Mouse (Mus musculus): ENCODE measurements around the gene Tagap. TPM values are rescaled to one million over a fixed set of nuclear protein-coding genes. Genes with fewer than 3 reads are reported as not detected.

Tagap gene
- polyA plus RNA-seq, 1 experiment from 2014 or later = 0.64 TPM

DNA sequence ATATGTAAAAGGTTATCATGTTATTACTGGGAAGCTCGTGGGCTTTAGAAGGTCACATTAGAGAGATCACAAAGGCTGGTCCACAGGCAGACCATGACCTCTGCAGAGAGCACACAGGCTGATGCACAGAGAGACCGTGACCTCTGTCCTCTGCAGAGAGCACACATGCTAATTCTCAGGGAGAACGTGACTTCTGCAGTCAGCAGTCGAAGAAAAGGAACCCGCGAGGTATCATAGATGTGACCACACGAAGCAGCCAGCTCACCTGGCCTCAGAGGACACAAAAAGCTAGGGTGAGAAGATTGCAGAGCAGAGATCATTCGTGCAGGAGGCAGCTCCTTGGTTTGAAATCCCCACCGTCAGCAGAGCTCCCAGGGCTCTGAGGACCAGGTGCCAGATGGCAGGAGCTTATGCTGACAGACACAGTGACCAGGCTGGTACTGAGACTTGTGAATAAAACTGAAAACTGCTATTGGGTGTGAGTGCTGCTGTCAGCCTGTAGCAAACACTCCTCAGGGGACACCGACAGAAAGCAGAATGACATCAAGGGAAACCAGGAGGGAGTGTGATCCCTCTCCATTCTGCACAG lies 29.7 kb upstream of the Tagap start:
- WGBS = 70% methylated on average over 10 of the region's 10 CpGs
- Histone ChIP-seq H3K27ac (no peak overlapping the region), H3K27me3 (no peaks in the 10 kb centered on the region), H3K36me3 (no peaks in the 10 kb centered on the region), H3K4me2 (replicated peaks) (no peak overlapping the region), H3K4me1 (no peaks in the 10 kb centered on the region; the same call in 1 of the 2 replicates), H3K9ac (no peak overlapping the region), H3K4me3 (no peak overlapping the region), H3K9me3 (no peaks in the 10 kb centered on the region)
- no peak for ATAC-seq (ENCODE audit: low FRiP score, low read depth)

DNA sequence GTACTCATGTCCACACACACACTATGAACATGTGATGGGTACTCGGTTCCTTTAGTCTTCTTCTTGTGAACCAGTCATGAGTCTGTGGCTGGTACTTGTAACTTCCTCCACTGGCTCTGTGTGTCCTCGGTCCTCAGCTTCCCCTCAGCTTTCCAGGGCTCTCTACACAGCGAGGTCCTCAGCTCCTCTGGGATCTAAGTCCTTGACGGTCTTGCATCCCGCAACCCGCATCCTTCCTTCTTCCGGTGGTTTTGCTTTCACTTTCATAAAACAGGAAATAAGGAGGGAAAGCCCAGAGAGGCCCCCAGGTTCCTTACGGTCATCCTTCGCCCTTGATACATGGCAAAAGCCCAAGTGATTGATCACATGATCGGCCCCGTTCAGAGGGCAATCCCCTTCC lies 28.7 kb upstream of the Tagap start:
- WGBS = 73% methylated on average over 11 of the region's 11 CpGs
- no peak overlapping the region for H3K9ac ChIP-seq
- H3K27me3 ChIP-seq = no peaks in the 10 kb centered on the region
- no peaks in the 10 kb centered on the region for H3K9me3 ChIP-seq
- no peak overlapping the region for H3K4me3 ChIP-seq
- no peaks in the 10 kb centered on the region; the same call in 1 of the 2 replicates for H3K4me1 ChIP-seq
- ATAC-seq (ENCODE audit: low FRiP score, low read depth) = no peak
- H3K4me2 ChIP-seq (replicated peaks) = no peak overlapping the region
- H3K27ac ChIP-seq = no peak overlapping the region
- no peaks in the 10 kb centered on the region for H3K36me3 ChIP-seq

- H3K4me1 ChIP-seq = no peaks in the 10 kb centered on the region; the same call in 1 of the 2 replicates
- no peak overlapping the region for H3K4me3 ChIP-seq
- no peaks in the 10 kb centered on the region for H3K27me3 ChIP-seq
- H3K4me2 ChIP-seq (replicated peaks) = no peak overlapping the region
- no peaks in the 10 kb centered on the region for H3K36me3 ChIP-seq
- no peaks in the 10 kb centered on the region for H3K9me3 ChIP-seq
- 82% methylated on average over 4 of the region's 4 CpGs for WGBS
- no peak overlapping the region for H3K9ac ChIP-seq
- no peak overlapping the region for H3K27ac ChIP-seq
- no peak for ATAC-seq (ENCODE audit: low FRiP score, low read depth)
These were observed 28.0 kb upstream of the Tagap start for GRCm38 (mm10) chr17:7897756-7898155.

- Histone ChIP-seq H3K27me3 (no peaks in the 10 kb centered on the region), H3K4me2 (replicated peaks) (no peak overlapping the region), H3K9me3 (no peaks in the 10 kb centered on the region), H3K4me3 (no peak overlapping the region), H3K9ac (no peak overlapping the region), H3K4me1 (no peaks in the 10 kb centered on the region), H3K27ac (no peak overlapping the region), H3K36me3 (no peaks in the 10 kb centered on the region)
- ATAC-seq (ENCODE audit: low FRiP score, low read depth) = no peak
- WGBS = 59% methylated on average over 6 of the region's 6 CpGs
These were observed 26.6 kb upstream of the Tagap start for GRCm38 (mm10) chr17:7899233-7899632.

DNA sequence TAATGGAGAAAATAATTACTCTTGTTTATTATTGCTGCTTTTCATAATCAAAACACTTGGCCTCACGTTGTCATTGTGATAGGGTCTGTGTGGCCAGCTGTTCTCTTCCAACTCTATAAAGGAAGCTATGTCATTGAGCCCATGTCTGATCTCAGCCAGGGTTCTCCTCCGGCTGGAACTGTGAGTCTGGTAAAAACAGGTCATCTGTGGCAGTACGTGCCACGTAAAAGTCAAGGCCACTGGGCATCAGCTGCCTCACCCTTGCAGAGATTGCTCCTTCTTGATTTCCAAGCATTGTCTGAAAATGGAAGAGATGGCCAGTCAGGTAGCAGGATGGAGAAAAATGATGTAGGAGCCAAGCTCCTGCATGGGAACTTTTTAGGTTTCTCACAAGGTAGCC lies 25.8 kb upstream of the Tagap start:
- Histone ChIP-seq H3K36me3 (no peaks in the 10 kb centered on the region), H3K4me3 (no peak overlapping the region), H3K27ac (no peak overlapping the region), H3K27me3 (no peaks in the 10 kb centered on the region), H3K9ac (no peak overlapping the region), H3K4me1 (no peaks in the 10 kb centered on the region), H3K4me2 (replicated peaks) (no peak overlapping the region), H3K9me3 (no peaks in the 10 kb centered on the region)
- WGBS = 68% methylated on average over 4 of the region's 4 CpGs
- ATAC-seq (ENCODE audit: low FRiP score, low read depth) = no peak

- ATAC-seq (ENCODE audit: low FRiP score, low read depth) = no peak
- no peak overlapping the region for H3K4me2 ChIP-seq (replicated peaks)
- no peak overlapping the region for H3K9ac ChIP-seq
- H3K4me3 ChIP-seq = no peak overlapping the region
- no peak overlapping the region for H3K27ac ChIP-seq
- no peaks in the 10 kb centered on the region for H3K27me3 ChIP-seq
- H3K36me3 ChIP-seq = no peaks in the 10 kb centered on the region
- WGBS = 87% methylated on average over 2 of the region's 2 CpGs
- no peaks in the 10 kb centered on the region for H3K9me3 ChIP-seq
- H3K4me1 ChIP-seq = no peaks in the 10 kb centered on the region
These were observed 24.3 kb upstream of the Tagap start for GRCm38 (mm10) chr17:7901536-7901935.

- no peaks in the 10 kb centered on the region for H3K36me3 ChIP-seq
- no peak overlapping the region for H3K9ac ChIP-seq
- H3K4me1 ChIP-seq = no peaks in the 10 kb centered on the region
- H3K4me3 ChIP-seq = no peak overlapping the region
- no peak overlapping the region for H3K4me2 ChIP-seq (replicated peaks)
- no peaks in the 10 kb centered on the region for H3K9me3 ChIP-seq
- H3K27ac ChIP-seq = no peak overlapping the region
- H3K27me3 ChIP-seq = no peaks in the 10 kb centered on the region
- ATAC-seq (ENCODE audit: low FRiP score, low read depth) = no peak
- WGBS = 75% methylated on average over 3 of the region's 3 CpGs
These were observed 23.4 kb upstream of the Tagap start for GRCm38 (mm10) chr17:7902362-7902761.

DNA sequence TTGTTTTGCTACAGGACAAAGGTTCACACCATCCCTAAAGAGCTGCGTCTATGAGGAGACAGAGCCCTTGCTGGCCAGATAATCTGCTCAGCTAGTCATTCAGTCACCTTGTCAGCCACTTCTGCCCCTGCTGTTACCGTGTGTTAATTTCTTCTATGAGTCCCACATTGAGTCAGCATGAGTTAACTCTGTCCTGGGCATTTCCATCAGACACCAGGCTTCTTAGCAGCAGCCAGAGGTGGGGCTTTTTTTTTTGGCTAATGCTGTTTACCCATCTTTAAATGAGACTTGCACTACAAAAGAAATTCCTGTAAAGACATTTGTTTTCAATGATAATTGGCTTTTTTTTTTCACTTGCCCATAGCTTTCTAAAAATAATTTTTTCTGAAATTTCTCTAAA lies 20.8 kb upstream of the Tagap start:
- Histone ChIP-seq H3K4me1 (no peaks in the 10 kb centered on the region), H3K4me2 (replicated peaks) (no peak overlapping the region), H3K27ac (no peak overlapping the region), H3K9me3 (no peaks in the 10 kb centered on the region), H3K9ac (no peak overlapping the region), H3K36me3 (no peaks in the 10 kb centered on the region), H3K4me3 (no peak overlapping the region), H3K27me3 (no peaks in the 10 kb centered on the region)
- 40% methylated on average over 2 of the region's 2 CpGs for WGBS
- no peak for ATAC-seq (ENCODE audit: low FRiP score, low read depth)

DNA sequence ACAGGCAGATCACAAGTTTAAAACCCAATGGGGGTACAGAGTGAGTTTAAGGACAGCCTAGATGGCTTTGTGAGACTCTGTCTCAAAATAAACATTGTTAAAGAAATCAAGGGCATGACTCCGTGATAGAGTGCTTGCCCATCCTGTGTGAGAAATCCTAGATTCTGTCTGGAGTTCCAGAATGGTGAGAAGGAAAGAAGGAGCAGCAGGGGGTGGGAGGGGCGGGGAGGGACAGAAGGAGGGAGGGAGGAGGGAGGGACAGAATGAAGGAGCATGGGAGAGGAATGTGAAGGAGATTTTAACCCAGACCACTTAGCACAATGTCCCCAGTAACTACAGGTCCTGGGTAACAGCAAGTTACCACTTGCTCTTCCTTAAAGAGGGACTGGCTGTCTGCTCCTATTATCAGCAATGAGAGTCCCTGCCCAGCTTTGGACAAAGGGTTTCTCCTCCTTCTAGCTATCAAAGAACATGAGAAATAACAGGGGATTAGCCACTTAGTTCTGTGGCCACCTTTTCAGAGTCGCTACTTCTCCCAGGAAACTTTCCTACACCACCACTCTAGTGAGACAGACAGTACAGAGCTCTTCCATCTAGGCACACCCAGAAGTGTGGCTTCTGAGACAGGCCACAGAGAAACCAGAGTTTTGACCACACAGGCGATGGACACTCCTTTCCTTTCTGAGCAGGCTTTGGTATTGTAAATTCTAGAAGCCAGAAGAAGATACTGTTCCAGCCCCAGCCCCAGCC lies 19.7 kb upstream of the Tagap start:
- H3K4me3 ChIP-seq = no peak overlapping the region
- WGBS = 34% methylated on average over 4 of the region's 4 CpGs
- no peak for ATAC-seq (ENCODE audit: low FRiP score, low read depth)

GRCm38 (mm10) chr17:7914596-7915227 lies 11.1 kb upstream of the Tagap start:
- H3K27me3 ChIP-seq = peaks cover 5% of the 10 kb centered on the region; the same call in 1 of the 2 replicates
- H3K4me2 ChIP-seq (replicated peaks) = no peak overlapping the region
- no peak for ATAC-seq (ENCODE audit: low FRiP score, low read depth)
- H3K9me3 ChIP-seq = peaks cover 5% of the 10 kb centered on the region; the same call in 1 of the 2 replicates
- H3K36me3 ChIP-seq = no peaks in the 10 kb centered on the region
- no peaks in the 10 kb centered on the region for H3K4me1 ChIP-seq
- no peak overlapping the region for H3K4me3 ChIP-seq
- no peak overlapping the region for H3K9ac ChIP-seq
- WGBS = 80% methylated on average over 2 of the region's 2 CpGs
- no peak overlapping the region for H3K27ac ChIP-seq

More for the DNA sequence above, 19.7 kb upstream of the Tagap start:
- no peaks in the 10 kb centered on the region for H3K4me1 ChIP-seq
- no peak overlapping the region for H3K4me2 ChIP-seq (replicated peaks)
- H3K9me3 ChIP-seq = peaks cover 2% of the 10 kb centered on the region; the same call in 1 of the 2 replicates
- H3K36me3 ChIP-seq = no peaks in the 10 kb centered on the region
- peaks cover 2% of the 10 kb centered on the region; the same call in 1 of the 2 replicates for H3K27me3 ChIP-seq
- no peak overlapping the region for H3K27ac ChIP-seq
- no peak overlapping the region for H3K9ac ChIP-seq

GRCm38 (mm10) chr17:7915791-7916190 lies 10.0 kb upstream of the Tagap start:
- no peaks in the 10 kb centered on the region for H3K36me3 ChIP-seq
- peaks cover 5% of the 10 kb centered on the region; the same call in 1 of the 2 replicates for H3K9me3 ChIP-seq
- H3K4me3 ChIP-seq = no peak overlapping the region
- WGBS = 79% methylated on average over 9 of the region's 9 CpGs
- H3K4me1 ChIP-seq = no peaks in the 10 kb centered on the region
- H3K27ac ChIP-seq = no peak overlapping the region
- ATAC-seq (ENCODE audit: low FRiP score, low read depth) = no peak
- no peak overlapping the region for H3K4me2 ChIP-seq (replicated peaks)
- peaks cover 5% of the 10 kb centered on the region; the same call in 1 of the 2 replicates for H3K27me3 ChIP-seq
- no peak overlapping the region for H3K9ac ChIP-seq

- WGBS = 66% methylated on average over 12 of the region's 12 CpGs
- Histone ChIP-seq H3K4me3 (no peak overlapping the region), H3K9me3 (no peaks in the 10 kb centered on the region), H3K27me3 (no peaks in the 10 kb centered on the region), H3K36me3 (no peaks in the 10 kb centered on the region), H3K27ac (no peak overlapping the region), H3K4me2 (replicated peaks) (no peak overlapping the region), H3K4me1 (no peaks in the 10 kb centered on the region), H3K9ac (no peak overlapping the region)
- no peak for ATAC-seq (ENCODE audit: low FRiP score, low read depth)
These were observed 8.8 kb upstream of the Tagap start for GRCm38 (mm10) chr17:7916782-7917574.
